Mouse (Mus musculus): ENCODE results near the gene Acot6.

Acot6 gene

GRCm38 (mm10) chr12:84101493-84101845 lies 1.0 kb downstream of the Acot6 start:
- no peak for DNase-seq (ENCODE audit: low spot score in 2 of 2)

GRCm38 (mm10) chr12:84107012-84107411 lies 6.6 kb downstream of the Acot6 start:
- no peak for DNase-seq (ENCODE audit: low spot score in 2 of 2)

GRCm38 (mm10) chr12:84107692-84108091 lies 7.2 kb downstream of the Acot6 start:
- DNase-seq (ENCODE audit: low spot score in 2 of 2) = no peak

- DNase-seq (ENCODE audit: low spot score in 2 of 2) = no peak
These were observed 9.5 kb downstream of the Acot6 start for GRCm38 (mm10) chr12:84109924-84110323.

- no peak for DNase-seq (ENCODE audit: low spot score in 2 of 2)
These were observed 10.4 kb downstream of the Acot6 start for GRCm38 (mm10) chr12:84110814-84111213.

- DNase-seq (ENCODE audit: low spot score in 2 of 2) = no peak
These were observed 13.2 kb downstream of the Acot6 start for GRCm38 (mm10) chr12:84113676-84114075.

- DNase-seq (ENCODE audit: low spot score in 2 of 2) = peak; percentile 36 to 85
These were observed 13.9 kb downstream of the Acot6 start, which contains the start of gene Dnal1 for GRCm38 (mm10) chr12:84114153-84114994. Gene Dnal1 (plus strand): TSS chr12:84114366.

GRCm38 (mm10) chr12:84119584-84119983 lies 19.1 kb downstream of the Acot6 start:
- no peak for DNase-seq (ENCODE audit: low spot score in 2 of 2)

- no peak for DNase-seq (ENCODE audit: low spot score in 2 of 2)
These were observed 25.4 kb downstream of the Acot6 start for GRCm38 (mm10) chr12:84125892-84126291.

- DNase-seq (ENCODE audit: low spot score in 2 of 2) = no peak
These were observed 26.4 kb downstream of the Acot6 start for GRCm38 (mm10) chr12:84126899-84127298.

- DNase-seq (ENCODE audit: low spot score in 2 of 2) = no peak
These were observed 28.1 kb downstream of the Acot6 start for GRCm38 (mm10) chr12:84128576-84128975.

GRCm38 (mm10) chr12:84129931-84130330 lies 29.5 kb downstream of the Acot6 start:
- no peak for DNase-seq (ENCODE audit: low spot score in 2 of 2)

GRCm38 (mm10) chr12:84132265-84132664 lies 31.8 kb downstream of the Acot6 start:
- peak; percentile 56 to 73 for DNase-seq (ENCODE audit: low spot score in 2 of 2)

GRCm38 (mm10) chr12:84137131-84137530 lies 36.7 kb downstream of the Acot6 start:
- DNase-seq (ENCODE audit: low spot score in 2 of 2) = no peak

- no peak for DNase-seq (ENCODE audit: low spot score in 2 of 2)
These were observed 39.7 kb downstream of the Acot6 start for GRCm38 (mm10) chr12:84140135-84140534.

GRCm38 (mm10) chr12:84141271-84141670 lies 40.8 kb downstream of the Acot6 start:
- no peak for DNase-seq (ENCODE audit: low spot score in 2 of 2)

GRCm38 (mm10) chr12:84142281-84143050 lies 42.0 kb downstream of the Acot6 start:
- no peak for DNase-seq (ENCODE audit: low spot score in 2 of 2)

GRCm38 (mm10) chr12:84147954-84148621 lies 47.6 kb downstream of the Acot6 start, which contains the start of gene Pnma1:
Gene Pnma1 (minus strand): TSS chr12:84148489.
- DNase-seq (ENCODE audit: low spot score in 2 of 2) = peak; percentile 77 to 88

GRCm38 (mm10) chr12:84148622-84149012 lies 48.2 kb downstream of the Acot6 start:
- DNase-seq (ENCODE audit: low spot score in 2 of 2) = no peak

- no peak for DNase-seq (ENCODE audit: low spot score in 2 of 2)
These were observed 49.5 kb downstream of the Acot6 start for GRCm38 (mm10) chr12:84149971-84150370.

GRCm38 (mm10) chr12:84150976-84151375 lies 50.5 kb downstream of the Acot6 start:
- peak; percentile 72 to 86 for DNase-seq (ENCODE audit: low spot score in 2 of 2)

- DNase-seq (ENCODE audit: low spot score in 2 of 2) = peak in 1 of 2 experiments; percentile 41
These were observed 51.5 kb downstream of the Acot6 start for GRCm38 (mm10) chr12:84151911-84152310.
